In genomic region chr2:14605207-14605606, GRCm38 (mm10) we compare ENCODE assay signal across 7 mouse cellular contexts. TPM values are rescaled to one million over a fixed set of nuclear protein-coding genes. Genes with fewer than 3 reads are reported as not detected.
DNase-seq lines count a peak whose midpoint lies in the region; ATAC-seq and TF ChIP-seq lines count a peak whose summit lies in the region.

No protein-coding gene starts in this region.

- H3K9ac ChIP-seq in lung, embryonic 14.5 days: peak overlapping the region; percentile 71
- H3K9ac ChIP-seq in forebrain, embryonic 12.5 days: peak overlapping the region; percentile 76
- H3K9ac ChIP-seq in limb, embryonic 15.5 days: peak overlapping the region; percentile 56
- peak overlapping the region; percentile 65 for H3K9ac ChIP-seq in stomach, embryonic 14.5 days (replicated peaks; ENCODE audit: low read depth, low read length)

- no peaks in the 10 kb centered on the region for H3K4me1 ChIP-seq in lung, embryonic 14.5 days (ENCODE audit: insufficient read depth)
- H3K4me1 ChIP-seq in forebrain, embryonic 12.5 days: peaks cover 33% of the 10 kb centered on the region
- H3K4me1 ChIP-seq in limb, embryonic 15.5 days: peaks cover 10% of the 10 kb centered on the region; the same call in 1 of the 2 replicates
- H3K4me1 ChIP-seq in stomach, embryonic 14.5 days (ENCODE audit: control insufficient read depth, insufficient read depth, low read length): peaks cover 5% of the 10 kb centered on the region; the same call in 1 of the 2 replicates

- H3K4me3 ChIP-seq in lung, embryonic 14.5 days (ENCODE audit: low read depth, low read length): peak overlapping the region; percentile 57
- peak overlapping the region; percentile 63 for H3K4me3 ChIP-seq in forebrain, embryonic 12.5 days (replicated peaks)
- peak overlapping the region; percentile 58 for H3K4me3 ChIP-seq in limb, embryonic 15.5 days
- peak overlapping the region; percentile 69 for H3K4me3 ChIP-seq in stomach, embryonic 14.5 days (ENCODE audit: low read depth, low read length)

- DNase-seq in lung, embryonic 14.5 days: peak; percentile 41
- no peak for DNase-seq in lung, postnatal 4 days
- DNase-seq in urinary bladder, postnatal 14 days (ENCODE audit: low spot score): no peak
- no peak for DNase-seq in gastrocnemius, adult 18-20 months (ENCODE audit: low spot score)

- H3K27ac ChIP-seq in lung, embryonic 14.5 days (ENCODE audit: low read depth): peak overlapping the region; percentile 36; the same call in 1 of the 2 replicates
- no peak overlapping the region for H3K27ac ChIP-seq in forebrain, embryonic 12.5 days
- no peak overlapping the region for H3K27ac ChIP-seq in limb, embryonic 15.5 days
- no peak overlapping the region; the same call in 1 of the 2 replicates for H3K27ac ChIP-seq in stomach, embryonic 14.5 days (ENCODE audit: low read length)

- peak overlapping the region; percentile 83 for H3K4me2 ChIP-seq in lung, embryonic 14.5 days
- H3K4me2 ChIP-seq in forebrain, embryonic 12.5 days: peak overlapping the region; percentile 87
- H3K4me2 ChIP-seq in limb, embryonic 15.5 days: peak overlapping the region; percentile 92
- peak overlapping the region; percentile 93 for H3K4me2 ChIP-seq in stomach, embryonic 14.5 days (replicated peaks; ENCODE audit: low read depth, low read length)

- H3K27me3 ChIP-seq in lung, embryonic 14.5 days (ENCODE audit: insufficient read depth, low read length): no peaks in the 10 kb centered on the region
- no peaks in the 10 kb centered on the region for H3K27me3 ChIP-seq in forebrain, embryonic 12.5 days
- peaks cover 3% of the 10 kb centered on the region; the same call in 1 of the 2 replicates for H3K27me3 ChIP-seq in limb, embryonic 15.5 days
- no peaks in the 10 kb centered on the region for H3K27me3 ChIP-seq in stomach, embryonic 14.5 days (ENCODE audit: control insufficient read depth, insufficient read depth, low read length)

- TF ChIP-seq CTCF in lung, embryonic 14.5 days (IDR thresholded peaks at IDR 0.05; ENCODE audit: low read depth): no peak

- H3K9me3 ChIP-seq in lung, embryonic 14.5 days (ENCODE audit: low read depth, low read length): no peaks in the 10 kb centered on the region
- no peaks in the 10 kb centered on the region for H3K9me3 ChIP-seq in forebrain, embryonic 12.5 days
- no peaks in the 10 kb centered on the region for H3K9me3 ChIP-seq in limb, embryonic 15.5 days
- no peaks in the 10 kb centered on the region for H3K9me3 ChIP-seq in stomach, embryonic 14.5 days (ENCODE audit: control insufficient read depth, low read depth, low read length)

- no peaks in the 10 kb centered on the region for H3K36me3 ChIP-seq in lung, embryonic 14.5 days (ENCODE audit: insufficient read depth)
- no peaks in the 10 kb centered on the region for H3K36me3 ChIP-seq in forebrain, embryonic 12.5 days (replicated peaks)
- H3K36me3 ChIP-seq in limb, embryonic 15.5 days: no peaks in the 10 kb centered on the region
- no peaks in the 10 kb centered on the region for H3K36me3 ChIP-seq in stomach, embryonic 14.5 days (ENCODE audit: control insufficient read depth, insufficient read depth, low read length)

- WGBS in lung, embryonic 14.5 days: 5% methylated on average over 7 of the region's 7 CpGs
- WGBS in forebrain, embryonic 12.5 days: 3% methylated on average over 7 of the region's 7 CpGs
- whole genome bisulfite sequencing in limb, embryonic 15.5 days: 9% methylated on average over 7 of the region's 7 CpGs
- WGBS in stomach, embryonic 14.5 days: 8% methylated on average over 7 of the region's 7 CpGs

- ATAC-seq in lung, embryonic 14.5 days (ENCODE audit: insufficient read depth): no peak
- ATAC-seq in forebrain, embryonic 12.5 days (ENCODE audit: low FRiP score): no peak
- no peak for ATAC-seq in limb, embryonic 15.5 days (ENCODE audit: insufficient number of reproducible peaks, low FRiP score, low TSS enrichment, low read depth)
- no peak for ATAC-seq in stomach, embryonic 14.5 days (ENCODE audit: insufficient number of reproducible peaks, insufficient read depth, low FRiP score, low read depth)

RNA-seq across cellular contexts. Expression of gene Cacnb2, which starts 2.3 kb away (rescaled TPM):
- 8.8 and 9.8 TPM in 2 replicates for polyA plus RNA-seq in lung, embryonic 14.5 days (2014; fragmentation: Nextera tagmentation; extraction: Ambion mirVana)
- polyA plus RNA-seq in forebrain, embryonic 12.5 days (2016; fragmentation: Nextera tagmentation; extraction: Ambion mirVana): 2.5 and 3.7 TPM in 2 replicates
- polyA plus RNA-seq in limb, embryonic 15.5 days (2015; fragmentation: Nextera tagmentation; extraction: Ambion mirVana): 2.5 and 2.8 TPM in 2 replicates
- polyA plus RNA-seq in stomach, embryonic 14.5 days (2014; fragmentation: Nextera tagmentation; extraction: Ambion mirVana): 5.7 and 6.2 TPM in 2 replicates
- total RNA-seq in gastrocnemius, adult 18-20 months (2021): under 1 TPM; 0.32 to 0.81 TPM
